22 mouse cellular contexts compared by ENCODE assay signal in the genomic region with DNA sequence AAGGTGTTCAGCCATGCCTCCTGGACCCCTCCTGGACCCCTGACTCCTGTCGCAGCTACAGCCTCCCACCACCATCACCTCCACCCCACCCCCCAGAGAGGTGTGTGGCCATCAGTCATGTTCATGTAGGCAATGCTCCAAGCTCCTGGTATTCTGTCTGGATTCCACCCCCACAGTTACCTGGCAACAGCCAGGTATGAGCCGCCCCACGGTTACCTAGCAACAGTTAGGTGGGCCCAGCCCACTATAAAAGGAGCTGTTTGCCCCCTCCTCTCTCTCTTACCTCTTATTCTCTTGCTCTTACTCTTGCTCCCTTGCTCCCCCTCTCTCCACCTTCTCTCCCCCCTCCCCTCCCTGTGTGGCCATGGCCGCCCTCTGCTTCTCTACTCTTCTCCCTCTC.
DNase-seq lines count a peak whose midpoint lies in the region; ATAC-seq and TF ChIP-seq lines count a peak whose summit lies in the region.
"Had no signal": no experiment of that assay in that cellular context is flagged by ENCODE, and none has a peak within 500 bp of the region (broad histone marks: within the 10 kb centered on the region; RNA-seq: fewer than 3 reads in every experiment).

No protein-coding gene starts in this region.

- H3K27ac ChIP-seq in forebrain, postnatal 0 days (ENCODE audit: low read depth, low read length), result no peak overlapping the region
- H3K27ac ChIP-seq in forebrain, embryonic 14.5 days (ENCODE audit: low read depth, low read length), result no peak overlapping the region
- no peak overlapping the region for H3K27ac ChIP-seq in lung, embryonic 14.5 days (ENCODE audit: low read depth)
- no peak overlapping the region for H3K27ac ChIP-seq in neural tube, embryonic 12.5 days
- H3K27ac ChIP-seq in neural tube, embryonic 15.5 days (replicated peaks), result no peak overlapping the region
- H3K27ac ChIP-seq: forebrain, embryonic 10.5 days; gastrocnemius, adult 2 months; hindbrain, embryonic 14.5 days; intestine, embryonic 15.5 days; neural tube, embryonic 13.5 days had no signal

- H3K4me1 ChIP-seq in forebrain, postnatal 0 days (ENCODE audit: insufficient read depth), result no peaks in the 10 kb centered on the region
- H3K4me1 ChIP-seq in forebrain, embryonic 14.5 days (ENCODE audit: control insufficient read depth, insufficient read depth, low read length), result no peaks in the 10 kb centered on the region
- no peaks in the 10 kb centered on the region for H3K4me1 ChIP-seq in lung, embryonic 14.5 days (ENCODE audit: insufficient read depth)
- no peaks in the 10 kb centered on the region; the same call in 1 of the 2 replicates for H3K4me1 ChIP-seq in neural tube, embryonic 12.5 days
- 0 out of 2 replicates have a peak, but pooled peaks cover 4% of the 10 kb centered on the region for H3K4me1 ChIP-seq in neural tube, embryonic 15.5 days

- no peak overlapping the region for H3K4me2 ChIP-seq in forebrain, postnatal 0 days (ENCODE audit: low read depth)
- no peak overlapping the region for H3K4me2 ChIP-seq in forebrain, embryonic 14.5 days (ENCODE audit: low read length)
- H3K4me2 ChIP-seq in lung, embryonic 14.5 days, result no peak overlapping the region
- H3K4me2 ChIP-seq in neural tube, embryonic 12.5 days (replicated peaks), result no peak overlapping the region
- H3K4me2 ChIP-seq in neural tube, embryonic 15.5 days, result no peak overlapping the region
- H3K4me2 ChIP-seq: hindbrain, embryonic 14.5 days; intestine, embryonic 15.5 days; neural tube, embryonic 13.5 days had no signal

- H3K27me3 ChIP-seq in forebrain, postnatal 0 days (ENCODE audit: insufficient read depth, low read length), result no peaks in the 10 kb centered on the region
- no peaks in the 10 kb centered on the region for H3K27me3 ChIP-seq in forebrain, embryonic 14.5 days (replicated peaks; ENCODE audit: control insufficient read depth, insufficient read depth, low read length)
- H3K27me3 ChIP-seq in lung, embryonic 14.5 days (ENCODE audit: insufficient read depth, low read length), result no peaks in the 10 kb centered on the region
- H3K27me3 ChIP-seq in neural tube, embryonic 12.5 days (replicated peaks), result no peaks in the 10 kb centered on the region
- H3K27me3 ChIP-seq in neural tube, embryonic 15.5 days (replicated peaks), result no peaks in the 10 kb centered on the region
- H3K27me3 ChIP-seq: intestine, embryonic 15.5 days; neural tube, embryonic 13.5 days had no signal

- H3K36me3 ChIP-seq in forebrain, postnatal 0 days (ENCODE audit: insufficient read depth), result no peaks in the 10 kb centered on the region
- H3K36me3 ChIP-seq in forebrain, embryonic 14.5 days (ENCODE audit: control insufficient read depth, insufficient read depth, low read length), result no peaks in the 10 kb centered on the region
- no peaks in the 10 kb centered on the region for H3K36me3 ChIP-seq in lung, embryonic 14.5 days (ENCODE audit: insufficient read depth)
- no peaks in the 10 kb centered on the region for H3K36me3 ChIP-seq in neural tube, embryonic 12.5 days
- H3K36me3 ChIP-seq in neural tube, embryonic 15.5 days, result no peaks in the 10 kb centered on the region
- H3K36me3 ChIP-seq: forebrain, embryonic 10.5 days; intestine, embryonic 15.5 days; neural tube, embryonic 13.5 days had no signal

- no peak overlapping the region for H3K4me3 ChIP-seq in forebrain, postnatal 0 days (ENCODE audit: low read depth, low read length)
- no peak overlapping the region for H3K4me3 ChIP-seq in forebrain, embryonic 14.5 days (ENCODE audit: low read depth, low read length)
- no peak overlapping the region for H3K4me3 ChIP-seq in lung, embryonic 14.5 days (ENCODE audit: low read depth, low read length)
- H3K4me3 ChIP-seq in neural tube, embryonic 12.5 days, result no peak overlapping the region
- no peak overlapping the region for H3K4me3 ChIP-seq in neural tube, embryonic 15.5 days (replicated peaks)
- H3K4me3 ChIP-seq: gastrocnemius, adult 2 months; intestine, embryonic 15.5 days; neural tube, embryonic 13.5 days had no signal

- peak; percentile 34; the same call in 1 of the 2 replicates for ATAC-seq in forebrain, postnatal 0 days
- ATAC-seq in forebrain, embryonic 14.5 days, result no peak
- no peak for ATAC-seq in lung, embryonic 14.5 days (ENCODE audit: insufficient read depth)
- ATAC-seq in neural tube, embryonic 12.5 days (ENCODE audit: low FRiP score, low read depth), result 0 out of 2 replicates have a peak, but pooled peaks have one; percentile 21
- ATAC-seq in neural tube, embryonic 15.5 days (ENCODE audit: low FRiP score), result no peak
- ATAC-seq: intestine, embryonic 15.5 days had no signal

- DNase-seq in forebrain, postnatal 0 days, result no peak
- no peak for DNase-seq in forebrain, embryonic 14.5 days (ENCODE audit: low spot score)
- DNase-seq in lung, embryonic 14.5 days, result peak; percentile 30
- no peak for DNase-seq in lung, postnatal 36 days
- DNase-seq in layer of hippocampus, adult 8-10 months (ENCODE audit: low spot score in 2 of 2), result no peak
- DNase-seq: adrenal gland, postnatal 10 days; cerebellum, adult 18-20 months; cerebellum, postnatal 14 days; gastrocnemius, adult 2 months; heart, postnatal 14 days; kidney, adult 8-10 months; kidney, postnatal 10 days; lung, postnatal 4 days; right cerebral cortex, postnatal 4 days; thymus, adult 18-20 months; thymus, postnatal 36 days had no signal

- no peak for TF ChIP-seq CTCF in forebrain, postnatal 0 days (IDR thresholded peaks at IDR 0.05; ENCODE audit: low read depth)
- no peak for TF ChIP-seq CTCF in lung, embryonic 14.5 days (IDR thresholded peaks at IDR 0.05; ENCODE audit: low read depth)

- no peak overlapping the region for H3K9ac ChIP-seq in forebrain, postnatal 0 days
- H3K9ac ChIP-seq in forebrain, embryonic 14.5 days (ENCODE audit: low read length), result no peak overlapping the region
- no peak overlapping the region for H3K9ac ChIP-seq in lung, embryonic 14.5 days
- no peak overlapping the region for H3K9ac ChIP-seq in neural tube, embryonic 12.5 days
- H3K9ac ChIP-seq in neural tube, embryonic 15.5 days (replicated peaks), result no peak overlapping the region
- H3K9ac ChIP-seq: hindbrain, embryonic 14.5 days; intestine, embryonic 15.5 days; neural tube, embryonic 13.5 days had no signal

- WGBS in forebrain, postnatal 0 days, result 79% methylated on average over 4 of the region's 4 CpGs
- WGBS in forebrain, embryonic 14.5 days, result 88% methylated on average over 4 of the region's 4 CpGs
- WGBS in lung, embryonic 14.5 days, result 78% methylated on average over 4 of the region's 4 CpGs
- 87% methylated on average over 4 of the region's 4 CpGs for WGBS in neural tube, embryonic 12.5 days
- 87% methylated on average over 4 of the region's 4 CpGs for WGBS in neural tube, embryonic 15.5 days

- no peaks in the 10 kb centered on the region for H3K9me3 ChIP-seq in forebrain, postnatal 0 days (ENCODE audit: low read length)
- H3K9me3 ChIP-seq in forebrain, embryonic 14.5 days (replicated peaks; ENCODE audit: control insufficient read depth, low read length), result no peaks in the 10 kb centered on the region
- H3K9me3 ChIP-seq in lung, embryonic 14.5 days (ENCODE audit: low read depth, low read length), result no peaks in the 10 kb centered on the region
- no peaks in the 10 kb centered on the region for H3K9me3 ChIP-seq in neural tube, embryonic 12.5 days
- no peaks in the 10 kb centered on the region for H3K9me3 ChIP-seq in neural tube, embryonic 15.5 days (replicated peaks)
- H3K9me3 ChIP-seq: forebrain, embryonic 10.5 days; intestine, embryonic 15.5 days; neural tube, embryonic 13.5 days had no signal

Comparison
In these comparisons a context has a peak if more than half of its experiments do, and no peak if none do; other contexts are left out.
1. ATAC-seq: peak in forebrain, postnatal 0 days (single experiment) and neural tube, embryonic 12.5 days (single experiment); none in forebrain, embryonic 14.5 days (single experiment), lung, embryonic 14.5 days (single experiment) and neural tube, embryonic 15.5 days (single experiment).